Mouse (Mus musculus): ENCODE results near the gene Aff4.

GRCm38 (mm10) chr11:53337684-53338083 is 12.9 kb upstream of the Aff4 start:
- no peak for TF ChIP-seq CTCF (IDR thresholded peaks at IDR 0.05; ENCODE audit: control insufficient read depth, insufficient read depth, insufficient read length)
- TF ChIP-seq CEBPB (IDR thresholded peaks at IDR 0.05; ENCODE audit: low read depth) = no peak
- no peak for TF ChIP-seq MYOG (IDR thresholded peaks at IDR 0.05; ENCODE audit: control insufficient read depth, extremely low read depth, insufficient read length)

All from C2C12 (cell line).